Mouse (Mus musculus) liver, embryonic 14.5 days (tissue): ENCODE measurements around the gene Gramd1b. TPM values are rescaled to one million over a fixed set of nuclear protein-coding genes. Genes with fewer than 3 reads are reported as not detected.
A peak's percentile ranks its signal among the peaks of the same experiment; 100 is the strongest.

Source experiments
- ATAC-seq: fragments of 200-750 bp; cut with Nextera tagmentation; 2 replicates; pipeline ENCODE4 v1.8.0; 2017; ENCODE audit warnings: moderate number of reproducible peaks, mild to moderate bottlenecking, moderate library complexity; ENCODE audit not compliant: insufficient read depth
- DNase-seq, 3 experiments: peaks; one replicate each; pipeline ENCODE4 v3.0.0-alpha.2; 2012 to 2013; ENCODE audit warnings: low read depth in 3 of 3, low spot score in 3 of 3
- H3K27ac ChIP-seq: fragments of 300-500 bp; sonication (generic); 2 replicates; pipeline ENCODE4 v1.5.1; 2014; ENCODE audit warnings: moderate library complexity, mild to moderate bottlenecking, control low read depth, inconsistent platforms
- H3K27me3 ChIP-seq: fragments of 300-500 bp; sonication (generic); 2 replicates; pipeline ENCODE4 v1.6.1; 2014; ENCODE audit warnings: mild to moderate bottlenecking, low read length, moderate library complexity; ENCODE audit not compliant: control insufficient read depth, insufficient read depth
- H3K36me3 ChIP-seq: fragments of 300-500 bp; sonication (generic); replicated peaks from 2 replicates; pipeline ENCODE4 v1.6.1; 2014; ENCODE audit warnings: low read depth; ENCODE audit not compliant: control insufficient read depth, insufficient read depth
- H3K4me1 ChIP-seq, 2 experiments: fragments of 200-500 bp in 1 of 2; fragments of 300-500 bp in 1 of 2; sonication (generic) in 1 of 2; replicated peaks; 2 replicates each; pipeline ENCODE4 v1.6.1; 2012 to 2014; ENCODE audit warnings: antibody characterized with exemption in 1 of 2, inconsistent platforms in 1 of 2, low read length in 1 of 2; ENCODE audit not compliant: control insufficient read depth in 2 of 2, insufficient read depth in 2 of 2
- H3K4me2 ChIP-seq: fragments of 300-500 bp; sonication (generic); 2 replicates; pipeline ENCODE4 v1.6.1; 2014; ENCODE audit warnings: low read depth, mild to moderate bottlenecking, control low read depth, moderate library complexity
- H3K4me3 ChIP-seq, 2 experiments: fragments of 200-500 bp in 1 of 2; fragments of 300-500 bp in 1 of 2; sonication (generic) in 1 of 2; 2 replicates each; pipeline ENCODE4 v1.5.1; 2012 to 2014; ENCODE audit warnings: low read depth in 2 of 2, low read length in 2 of 2, mild to moderate bottlenecking in 2 of 2, control low read depth in 1 of 2, inconsistent platforms in 1 of 2, moderate library complexity in 1 of 2; ENCODE audit not compliant: insufficient read depth in 1 of 2
- H3K9ac ChIP-seq: fragments of 300-500 bp; sonication (generic); replicated peaks from 2 replicates; pipeline ENCODE4 v1.6.1; 2014; ENCODE audit warnings: mild to moderate bottlenecking, control low read depth, moderate library complexity
- H3K9me3 ChIP-seq: fragments of 300-500 bp; sonication (generic); 2 replicates; pipeline ENCODE4 v1.6.1; 2016; ENCODE audit warnings: low read length, mixed read lengths; ENCODE audit not compliant: control insufficient read depth
- CTCF ChIP-seq: IDR thresholded peaks from 2 replicates; pipeline ENCODE4 v1.5.1; 2016; ENCODE audit warnings: antibody characterized with exemption, low read depth, control low read depth
- EP300 ChIP-seq: IDR thresholded peaks from 2 replicates; pipeline ENCODE4 v1.6.1; 2016; ENCODE audit warnings: antibody characterized with exemption, low read depth
- WGBS: fragments of 180-500 bp; shearing (Covaris S2); extraction: QIAGEN DNeasy Blood & Tissue Kit; methylation state at CpG from one replicate; pipeline ENCODE4 v1.1.7; 2014; ENCODE audit not compliant: insufficient replicate concordance; 5-methylcytosine and 5-hydroxymethylcytosine counted together
- polyA plus RNA-seq, 2 experiments: library from polyadenylated mRNA; depleted of rRNA in 1 of 2; stranded (reverse) in 1 of 2; unstranded in 1 of 2; fragments of >200 nt; fragmentation: Nextera tagmentation in 1 of 2; extraction: Ambion mirVana in 1 of 2; gene quantifications; 2 replicates each; pipeline versions ENCODE4 v1.2.1 to v1.2.3; 2012 to 2014

Gene Gramd1b
- polyA plus RNA-seq, 2 experiments: 0.71 to 1.0 TPM

GRCm38 (mm10) chr9:40322372-40322771, 208.8 kb downstream of the Gramd1b start:
- Histone ChIP-seq H3K9me3 (no peaks in the 10 kb centered on the region), H3K4me2 (no peak overlapping the region), H3K27me3 (no peaks in the 10 kb centered on the region), H3K27ac (no peak overlapping the region), H3K36me3 (no peaks in the 10 kb centered on the region), H3K9ac (no peak overlapping the region), H3K4me3 (no peak overlapping the region), H3K4me1 (peaks cover 0 to 28% of the 10 kb centered on the region in 2 experiments; a peak in 2 of 4 replicates)
- TF ChIP-seq CTCF (no peak), EP300 (no peak)
- WGBS: 64% methylated on average over 3 of the region's 3 CpGs
- ATAC-seq (no peak), DNase-seq (no peak)

- no peak for TF ChIP-seq EP300
- no peak for TF ChIP-seq CTCF
- Histone ChIP-seq H3K27ac (no peak overlapping the region), H3K4me1 (peaks cover 0 to 28% of the 10 kb centered on the region in 2 experiments; a peak in 2 of 4 replicates), H3K27me3 (no peaks in the 10 kb centered on the region), H3K9me3 (no peaks in the 10 kb centered on the region), H3K4me3 (no peak overlapping the region), H3K36me3 (no peaks in the 10 kb centered on the region), H3K9ac (no peak overlapping the region), H3K4me2 (no peak overlapping the region)
- DNase-seq (no peak), ATAC-seq (no peak)
- whole genome bisulfite sequencing: 55% methylated on average over 3 of the region's 3 CpGs
These were observed 209.5 kb downstream of the Gramd1b start for GRCm38 (mm10) chr9:40321668-40322003.

GRCm38 (mm10) chr9:40320879-40321667, 210.1 kb downstream of the Gramd1b start:
- Histone ChIP-seq H3K9me3 (no peaks in the 10 kb centered on the region), H3K4me1 (peaks cover 0 to 28% of the 10 kb centered on the region in 2 experiments; a peak in 2 of 4 replicates), H3K36me3 (no peaks in the 10 kb centered on the region), H3K4me2 (no peak overlapping the region), H3K9ac (no peak overlapping the region), H3K27me3 (no peaks in the 10 kb centered on the region), H3K4me3 (no peak overlapping the region), H3K27ac (no peak overlapping the region)
- peak; percentile 50 for ATAC-seq
- TF ChIP-seq EP300 (no peak), CTCF (no peak)
- DNase-seq: no peak
- 55% methylated on average over 12 of the region's 12 CpGs for WGBS

GRCm38 (mm10) chr9:40320405-40320804, 210.8 kb downstream of the Gramd1b start:
- no peak overlapping the region for H3K4me2 ChIP-seq
- H3K27ac ChIP-seq: no peak overlapping the region
- DNase-seq (no peak), ATAC-seq (no peak)
- no peak overlapping the region for H3K9ac ChIP-seq
- no peak overlapping the region for H3K4me3 ChIP-seq
- H3K4me1 ChIP-seq: peaks cover 0 to 25% of the 10 kb centered on the region in 2 experiments; a peak in 2 of 4 replicates
- TF ChIP-seq CTCF: no peak
- TF ChIP-seq EP300: no peak
- no peaks in the 10 kb centered on the region for H3K9me3 ChIP-seq
- 67% methylated on average over 8 of the region's 8 CpGs for WGBS
- H3K27me3 ChIP-seq: no peaks in the 10 kb centered on the region
- no peaks in the 10 kb centered on the region for H3K36me3 ChIP-seq

- TF ChIP-seq CTCF (no peak), EP300 (no peak)
- no peak overlapping the region for H3K4me3 ChIP-seq
- WGBS: 70% methylated on average over 5 of the region's 5 CpGs
- no peak overlapping the region for H3K27ac ChIP-seq
- ATAC-seq: no peak
- H3K4me1 ChIP-seq: peaks cover 0 to 15% of the 10 kb centered on the region in 2 experiments; a peak in 2 of 4 replicates
- no peak overlapping the region for H3K4me2 ChIP-seq
- no peak overlapping the region for H3K9ac ChIP-seq
- DNase-seq: no peak
- no peaks in the 10 kb centered on the region for H3K36me3 ChIP-seq
- H3K27me3 ChIP-seq: no peaks in the 10 kb centered on the region
- no peaks in the 10 kb centered on the region for H3K9me3 ChIP-seq
These were observed 212.4 kb downstream of the Gramd1b start for GRCm38 (mm10) chr9:40318771-40319170.
